Comparison of ENCODE assay signal across 17 mouse cellular contexts in the genomic region with DNA sequence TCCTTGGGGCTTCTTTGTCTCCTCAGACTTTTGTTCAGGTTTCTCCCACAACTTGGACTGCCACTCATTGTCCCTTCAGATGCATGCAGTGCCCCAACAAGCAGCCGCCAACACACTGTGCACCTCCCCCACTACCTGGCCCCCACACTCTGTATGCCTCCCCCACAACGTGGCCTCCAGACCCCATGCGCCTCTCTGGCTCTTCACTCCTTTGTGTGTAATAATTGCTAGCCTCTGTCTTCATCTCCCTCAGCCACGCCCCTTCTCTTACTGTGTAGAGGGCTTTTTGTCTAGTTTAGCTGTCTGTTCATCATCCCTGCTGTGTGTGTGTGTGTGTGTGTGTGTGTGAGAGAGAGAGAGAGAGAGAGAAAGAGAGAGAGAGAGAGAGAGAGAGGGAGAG.
DNase-seq lines count a peak whose midpoint lies in the region; ATAC-seq lines count a peak whose summit lies in the region.
"Had no signal": no experiment of that assay in that cellular context is flagged by ENCODE, and none has a peak within 500 bp of the region (broad histone marks: within the 10 kb centered on the region; RNA-seq: fewer than 3 reads in every experiment).

No protein-coding gene starts in this region.

- no peaks in the 10 kb centered on the region for H3K9me3 ChIP-seq in neural tube, embryonic 11.5 days (ENCODE audit: control insufficient read depth, low read length)
- H3K9me3 ChIP-seq in forebrain, embryonic 14.5 days (replicated peaks; ENCODE audit: control insufficient read depth, low read length), result no peaks in the 10 kb centered on the region
- no peaks in the 10 kb centered on the region for H3K9me3 ChIP-seq in hindbrain, embryonic 16.5 days (ENCODE audit: control insufficient read depth, low read length)
- no peaks in the 10 kb centered on the region for H3K9me3 ChIP-seq in neural tube, embryonic 13.5 days
- H3K9me3 ChIP-seq: heart, embryonic 12.5 days had no signal

- no peaks in the 10 kb centered on the region for H3K27me3 ChIP-seq in neural tube, embryonic 11.5 days (ENCODE audit: control insufficient read depth, insufficient read depth, low read length)
- H3K27me3 ChIP-seq in forebrain, embryonic 14.5 days (replicated peaks; ENCODE audit: control insufficient read depth, insufficient read depth, low read length), result no peaks in the 10 kb centered on the region
- H3K27me3 ChIP-seq in hindbrain, embryonic 16.5 days (replicated peaks; ENCODE audit: control insufficient read depth, insufficient read depth, low read length), result no peaks in the 10 kb centered on the region
- no peaks in the 10 kb centered on the region for H3K27me3 ChIP-seq in neural tube, embryonic 13.5 days

- ATAC-seq in neural tube, embryonic 11.5 days (ENCODE audit: insufficient read depth, low FRiP score, low TSS enrichment), result peak; percentile 55
- peak; percentile 86 for ATAC-seq in forebrain, embryonic 14.5 days
- ATAC-seq in hindbrain, embryonic 16.5 days, result peak; percentile 49; the same call in 1 of the 2 replicates
- 0 out of 2 replicates have a peak, but pooled peaks have one; percentile 42 for ATAC-seq in neural tube, embryonic 13.5 days (ENCODE audit: low read depth)

- WGBS in neural tube, embryonic 11.5 days, result 18% methylated on average over 4 of the region's 4 CpGs
- WGBS in forebrain, embryonic 14.5 days, result 8% methylated on average over 4 of the region's 4 CpGs
- 7% methylated on average over 4 of the region's 4 CpGs for WGBS in hindbrain, embryonic 16.5 days
- 9% methylated on average over 4 of the region's 4 CpGs for WGBS in neural tube, embryonic 13.5 days

- no peak overlapping the region; the same call in 1 of the 2 replicates for H3K9ac ChIP-seq in neural tube, embryonic 11.5 days (ENCODE audit: low read length)
- H3K9ac ChIP-seq in forebrain, embryonic 14.5 days (ENCODE audit: low read length), result peak overlapping the region; percentile 21; the same call in 1 of the 2 replicates
- H3K9ac ChIP-seq in hindbrain, embryonic 16.5 days (ENCODE audit: low read depth, low read length), result no peak overlapping the region
- H3K9ac ChIP-seq in neural tube, embryonic 13.5 days, result no peak overlapping the region
- H3K9ac ChIP-seq: heart, embryonic 12.5 days had no signal

- no peak overlapping the region for H3K4me2 ChIP-seq in neural tube, embryonic 11.5 days (ENCODE audit: low read depth)
- no peak overlapping the region for H3K4me2 ChIP-seq in forebrain, embryonic 14.5 days (ENCODE audit: low read length)
- no peak overlapping the region for H3K4me2 ChIP-seq in hindbrain, embryonic 16.5 days (ENCODE audit: low read length)
- no peak overlapping the region for H3K4me2 ChIP-seq in neural tube, embryonic 13.5 days
- H3K4me2 ChIP-seq: heart, embryonic 12.5 days had no signal

- no peaks in the 10 kb centered on the region for H3K36me3 ChIP-seq in neural tube, embryonic 11.5 days (ENCODE audit: control insufficient read depth, insufficient read depth, low read length)
- no peaks in the 10 kb centered on the region for H3K36me3 ChIP-seq in forebrain, embryonic 14.5 days (ENCODE audit: control insufficient read depth, insufficient read depth, low read length)
- H3K36me3 ChIP-seq in hindbrain, embryonic 16.5 days (ENCODE audit: control insufficient read depth, insufficient read depth, low read length), result no peaks in the 10 kb centered on the region
- H3K36me3 ChIP-seq in neural tube, embryonic 13.5 days, result no peaks in the 10 kb centered on the region
- H3K36me3 ChIP-seq: heart, embryonic 12.5 days had no signal

- DNase-seq in neural tube, embryonic 11.5 days (ENCODE audit: low spot score), result peak; percentile 55
- DNase-seq in neural tube, embryonic 10.5 days (ENCODE audit: extremely low spot score, low spot score), result no peak
- peak; percentile 83 for DNase-seq in forebrain, embryonic 14.5 days (ENCODE audit: low spot score)
- no peak for DNase-seq in B cell, adult 2 months
- DNase-seq in gastrocnemius, postnatal 25 days, result no peak
- DNase-seq in urinary bladder, adult 2 months (ENCODE audit: low spot score), result no peak
- DNase-seq: adrenal gland, adult 8-10 months; cerebellum, postnatal 36 days; gastrocnemius, postnatal 10 days; kidney, adult 8-10 months; lung, adult 18-20 months; right cerebral cortex, adult 18-20 months had no signal

- peaks cover 8% of the 10 kb centered on the region for H3K4me1 ChIP-seq in neural tube, embryonic 11.5 days (ENCODE audit: control insufficient read depth, insufficient read depth, low read length)
- H3K4me1 ChIP-seq in forebrain, embryonic 14.5 days (ENCODE audit: control insufficient read depth, insufficient read depth, low read length), result peaks cover 16% of the 10 kb centered on the region
- H3K4me1 ChIP-seq in hindbrain, embryonic 16.5 days (ENCODE audit: control insufficient read depth, insufficient read depth, low read depth, low read length), result peaks cover 8% of the 10 kb centered on the region
- H3K4me1 ChIP-seq in neural tube, embryonic 13.5 days (replicated peaks), result peaks cover 17% of the 10 kb centered on the region

- H3K4me3 ChIP-seq in neural tube, embryonic 11.5 days (ENCODE audit: low read depth, low read length), result no peak overlapping the region
- H3K4me3 ChIP-seq in forebrain, embryonic 14.5 days (ENCODE audit: low read depth, low read length), result no peak overlapping the region
- no peak overlapping the region for H3K4me3 ChIP-seq in hindbrain, embryonic 16.5 days (ENCODE audit: low read length)
- no peak overlapping the region for H3K4me3 ChIP-seq in neural tube, embryonic 13.5 days
- H3K4me3 ChIP-seq: erythroblast, embryonic 14.5 days; heart, embryonic 12.5 days; myocyte had no signal

- peak overlapping the region; percentile 46; the same call in 1 of the 2 replicates for H3K27ac ChIP-seq in neural tube, embryonic 11.5 days (ENCODE audit: low read depth, low read length)
- H3K27ac ChIP-seq in forebrain, embryonic 14.5 days (ENCODE audit: low read depth, low read length), result peak overlapping the region; percentile 85
- H3K27ac ChIP-seq in hindbrain, embryonic 16.5 days (ENCODE audit: low read depth, low read length), result peak overlapping the region; percentile 21; the same call in 1 of the 2 replicates
- H3K27ac ChIP-seq in neural tube, embryonic 13.5 days (replicated peaks), result 0 out of 2 replicates have a peak overlapping the region, but pooled peaks have one; percentile 23

Comparison
In these comparisons a context has a peak if more than half of its experiments do, and no peak if none do; other contexts are left out.
1. DNase-seq: peak in neural tube, embryonic 11.5 days (single experiment) and forebrain, embryonic 14.5 days (single experiment); none in neural tube, embryonic 10.5 days (single experiment), B cell, adult 2 months (0 of 2), gastrocnemius, postnatal 25 days (single experiment) and urinary bladder, adult 2 months (single experiment).
2. H3K27ac ChIP-seq: peak in every context shown above with its lines; median percentile 85 in forebrain, embryonic 14.5 days; 46 in neural tube, embryonic 11.5 days; 23 in neural tube, embryonic 13.5 days; 21 in hindbrain, embryonic 16.5 days.
3. Peak in every context shown above with its lines, with median percentiles within 50 percentile points of each other: ATAC-seq.